30 mouse cellular contexts compared by ENCODE assay signal in the genomic region with DNA sequence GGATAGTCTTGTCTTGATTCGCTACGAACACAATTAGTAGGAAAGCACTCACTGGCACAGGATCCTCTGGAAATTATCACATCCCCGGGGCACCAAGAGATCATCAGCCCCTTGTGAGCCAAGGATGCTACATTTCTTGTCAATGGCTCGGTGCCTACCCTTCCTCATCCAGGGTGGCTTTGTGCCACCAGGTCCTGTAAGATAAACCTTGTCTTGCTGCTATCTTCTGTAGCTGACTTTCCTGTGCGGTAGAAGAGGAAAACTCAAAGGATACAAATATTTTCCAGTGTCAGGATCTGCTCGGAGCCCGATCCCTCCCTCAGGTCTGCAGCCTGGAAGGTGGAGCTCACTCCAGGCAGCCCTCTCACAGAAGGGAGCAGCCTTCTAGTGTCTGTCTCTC.
DNase-seq lines count a peak whose midpoint lies in the region; ATAC-seq lines count a peak whose summit lies in the region.
"Had no signal": no experiment of that assay in that cellular context is flagged by ENCODE, and none has a peak within 500 bp of the region (broad histone marks: within the 10 kb centered on the region; RNA-seq: fewer than 3 reads in every experiment).

No protein-coding gene starts in this region.

- WGBS in heart, embryonic 16.5 days: 65% methylated on average over 7 of the region's 7 CpGs
- 71% methylated on average over 7 of the region's 7 CpGs for WGBS in embryonic facial prominence, embryonic 15.5 days
- WGBS in neural tube, embryonic 15.5 days: 89% methylated on average over 7 of the region's 7 CpGs

- H3K27me3 ChIP-seq in heart, embryonic 16.5 days (ENCODE audit: control insufficient read depth, insufficient read depth, low read length): no peaks in the 10 kb centered on the region
- no peaks in the 10 kb centered on the region for H3K27me3 ChIP-seq in embryonic facial prominence, embryonic 15.5 days
- no peaks in the 10 kb centered on the region for H3K27me3 ChIP-seq in neural tube, embryonic 15.5 days (replicated peaks)
- H3K27me3 ChIP-seq: forebrain, embryonic 13.5 days; heart, embryonic 12.5 days; hindbrain, embryonic 15.5 days; liver, embryonic 15.5 days; midbrain, embryonic 13.5 days; stomach, embryonic 15.5 days had no signal

- no peak overlapping the region for H3K27ac ChIP-seq in heart, embryonic 16.5 days (ENCODE audit: low read length)
- 0 out of 2 replicates have a peak overlapping the region, but pooled peaks have one; percentile 17 for H3K27ac ChIP-seq in embryonic facial prominence, embryonic 15.5 days (replicated peaks)
- H3K27ac ChIP-seq in neural tube, embryonic 15.5 days (replicated peaks): no peak overlapping the region
- H3K27ac ChIP-seq: forebrain, embryonic 13.5 days; hindbrain, embryonic 10.5 days; hindbrain, embryonic 15.5 days; liver, embryonic 15.5 days; midbrain, embryonic 13.5 days; stomach, embryonic 15.5 days had no signal

- H3K36me3 ChIP-seq in heart, embryonic 16.5 days (ENCODE audit: control insufficient read depth, insufficient read depth): no peaks in the 10 kb centered on the region
- H3K36me3 ChIP-seq in embryonic facial prominence, embryonic 15.5 days: no peaks in the 10 kb centered on the region
- H3K36me3 ChIP-seq in neural tube, embryonic 15.5 days: no peaks in the 10 kb centered on the region
- H3K36me3 ChIP-seq: G1E; heart, embryonic 12.5 days; hindbrain, embryonic 10.5 days; hindbrain, embryonic 15.5 days; liver, embryonic 15.5 days; midbrain, embryonic 13.5 days; stomach, embryonic 15.5 days had no signal

- H3K9ac ChIP-seq in heart, embryonic 16.5 days (ENCODE audit: low read length): no peak overlapping the region
- no peak overlapping the region for H3K9ac ChIP-seq in embryonic facial prominence, embryonic 15.5 days
- no peak overlapping the region for H3K9ac ChIP-seq in neural tube, embryonic 15.5 days (replicated peaks)
- H3K9ac ChIP-seq: forebrain, embryonic 13.5 days; heart, embryonic 12.5 days; hindbrain, embryonic 15.5 days; liver, embryonic 15.5 days; lung, embryonic 14.5 days; midbrain, embryonic 13.5 days; stomach, embryonic 15.5 days had no signal

- no peak overlapping the region for H3K4me3 ChIP-seq in heart, embryonic 16.5 days (ENCODE audit: low read length)
- H3K4me3 ChIP-seq in embryonic facial prominence, embryonic 15.5 days (replicated peaks): no peak overlapping the region
- H3K4me3 ChIP-seq in neural tube, embryonic 15.5 days (replicated peaks): no peak overlapping the region
- H3K4me3 ChIP-seq: forebrain, embryonic 13.5 days; heart, embryonic 12.5 days; hindbrain, embryonic 10.5 days; hindbrain, embryonic 15.5 days; liver, embryonic 15.5 days; midbrain, embryonic 13.5 days; stomach, embryonic 15.5 days had no signal

- H3K4me1 ChIP-seq in heart, embryonic 16.5 days (ENCODE audit: control insufficient read depth, insufficient read depth, low read length): peaks cover 2% of the 10 kb centered on the region; the same call in 1 of the 2 replicates
- H3K4me1 ChIP-seq in embryonic facial prominence, embryonic 15.5 days: peaks cover 15% of the 10 kb centered on the region
- no peaks in the 10 kb centered on the region for H3K4me1 ChIP-seq in neural tube, embryonic 15.5 days
- H3K4me1 ChIP-seq: hindbrain, embryonic 15.5 days; liver, embryonic 15.5 days; midbrain, embryonic 13.5 days; stomach, embryonic 15.5 days had no signal

- DNase-seq in heart, adult 11 months: no peak
- peak; percentile 23 for DNase-seq in ZHBTc4 (ENCODE audit: low read depth, low spot score)
- DNase-seq in natural killer cell, adult 2 months (ENCODE audit: low spot score in 2 of 2): no peak
- DNase-seq: adrenal gland, adult 8-10 months; cerebellum, adult 8-10 months; cerebellum, postnatal 36 days; embryo, embryonic 11 days; gastrocnemius, postnatal 25 days; heart, adult 18-20 months; heart, postnatal 10 days; kidney, adult 18-20 months; kidney, postnatal 4 days; left cerebral cortex, postnatal 4 days; lung, embryonic 14.5 days; right cerebral cortex, postnatal 25 days; thymus, adult 18-20 months; thymus, postnatal 25 days had no signal

- H3K4me2 ChIP-seq in heart, embryonic 16.5 days (ENCODE audit: low read depth, low read length): no peak overlapping the region
- H3K4me2 ChIP-seq in embryonic facial prominence, embryonic 15.5 days (replicated peaks): no peak overlapping the region
- H3K4me2 ChIP-seq in neural tube, embryonic 15.5 days: no peak overlapping the region
- H3K4me2 ChIP-seq: forebrain, embryonic 13.5 days; heart, embryonic 12.5 days; hindbrain, embryonic 15.5 days; liver, embryonic 15.5 days; lung, embryonic 14.5 days; midbrain, embryonic 13.5 days; stomach, embryonic 15.5 days had no signal

- H3K9me3 ChIP-seq in heart, embryonic 16.5 days (replicated peaks; ENCODE audit: control insufficient read depth, low read length): no peaks in the 10 kb centered on the region
- H3K9me3 ChIP-seq in embryonic facial prominence, embryonic 15.5 days (replicated peaks): no peaks in the 10 kb centered on the region
- no peaks in the 10 kb centered on the region for H3K9me3 ChIP-seq in neural tube, embryonic 15.5 days (replicated peaks)
- H3K9me3 ChIP-seq: forebrain, embryonic 13.5 days; G1E; heart, embryonic 12.5 days; hindbrain, embryonic 10.5 days; hindbrain, embryonic 15.5 days; liver, embryonic 15.5 days; midbrain, embryonic 13.5 days; stomach, embryonic 15.5 days had no signal

- ATAC-seq in heart, embryonic 16.5 days (replicated peaks; ENCODE audit: extremely low read depth, insufficient read depth, low FRiP score): 0 out of 2 replicates have a peak, but pooled peaks have one; percentile 38
- no peak for ATAC-seq in embryonic facial prominence, embryonic 15.5 days (ENCODE audit: insufficient number of reproducible peaks, low FRiP score, low TSS enrichment, low read depth)
- no peak for ATAC-seq in neural tube, embryonic 15.5 days (ENCODE audit: low FRiP score)
- no peak for ATAC-seq in activated CD4-positive, CD25-positive, alpha-beta regulatory T cell, adult 4 months
- ATAC-seq: forebrain, embryonic 13.5 days; inflammation-experienced regulatory T-cells, adult 6 months; midbrain, embryonic 13.5 days had no signal
